Mouse (Mus musculus): ENCODE data around the gene Cntnap2.

DNA sequence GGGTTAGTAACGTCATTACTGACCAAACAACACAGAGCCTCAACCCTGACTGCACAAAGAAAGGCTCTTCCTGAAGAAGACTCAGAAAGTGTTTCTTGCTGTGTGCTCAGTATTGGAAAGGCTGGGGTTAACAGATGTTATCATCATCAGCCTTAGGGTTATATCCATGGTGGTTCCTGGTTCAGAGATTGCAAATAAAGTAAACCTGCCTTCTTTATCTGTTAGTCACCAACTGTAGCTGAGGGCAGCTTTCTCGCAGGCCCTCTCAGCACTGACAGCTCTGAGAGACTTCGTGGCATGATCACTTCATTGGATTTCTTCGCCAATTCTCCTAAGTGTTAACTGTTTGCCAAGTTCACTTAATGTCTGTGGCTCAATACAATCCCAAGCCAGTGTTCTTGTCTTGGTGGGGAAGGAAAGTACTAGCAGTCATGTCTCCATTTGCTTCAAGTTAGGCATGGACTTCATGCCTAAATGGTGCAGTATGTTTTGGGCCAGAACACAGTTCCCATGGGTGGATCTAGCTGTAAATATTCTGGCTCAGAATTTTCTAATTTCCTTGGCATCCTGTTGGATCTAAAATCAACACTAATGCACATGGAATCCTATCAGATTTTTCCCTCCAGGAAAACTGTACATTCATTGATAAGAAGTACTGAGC, 2197.2 kb downstream of the Cntnap2 start:
- no peak for TF ChIP-seq GATA1 (IDR thresholded peaks at IDR 0.05; ENCODE audit: low read length)
- TF ChIP-seq TAL1 (IDR thresholded peaks at IDR 0.05; ENCODE audit: low read length), result no peak

All from erythroblast, embryonic 14.5 days (primary cell).